ENCODE assay signal across 17 mouse cellular contexts in the genomic region with DNA sequence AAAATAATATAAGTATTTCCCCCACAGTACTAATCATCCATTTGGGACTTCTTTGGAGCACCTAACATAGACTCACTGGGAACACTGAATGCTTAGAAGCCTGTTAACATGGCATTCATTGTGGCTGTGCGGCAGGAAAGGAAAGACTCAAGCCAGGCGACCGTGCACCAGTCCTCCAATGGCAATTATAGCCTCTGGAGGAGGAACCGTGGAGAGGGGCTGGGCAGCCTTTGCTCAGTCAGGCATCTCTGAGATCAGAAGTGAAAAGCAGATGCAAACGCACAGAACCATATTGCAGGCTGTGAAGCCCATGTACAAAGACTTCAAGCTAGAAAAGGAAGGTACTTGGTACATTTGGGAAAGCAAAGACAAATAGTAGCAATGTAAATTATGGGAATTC. TPM values are rescaled to one million over a fixed set of nuclear protein-coding genes. Genes with fewer than 3 reads are reported as not detected.
A peak's percentile ranks its signal among the peaks of the same experiment; 100 is the strongest.
DNase-seq lines count a peak whose midpoint lies in the region; ATAC-seq and TF ChIP-seq lines count a peak whose summit lies in the region.
"Had no signal": no experiment of that assay in that cellular context is flagged by ENCODE, and none has a peak within 500 bp of the region (broad histone marks: within the 10 kb centered on the region; RNA-seq: fewer than 3 reads in every experiment).

No protein-coding gene starts in this region.

- no peak overlapping the region for H3K27ac ChIP-seq in hindbrain, embryonic 11.5 days (ENCODE audit: low read depth, low read length)
- no peak overlapping the region for H3K27ac ChIP-seq in hindbrain, embryonic 10.5 days
- no peak overlapping the region for H3K27ac ChIP-seq in midbrain, postnatal 0 days (ENCODE audit: low read depth, low read length)
- no peak overlapping the region for H3K27ac ChIP-seq in midbrain, embryonic 11.5 days (ENCODE audit: low read depth, low read length)
- H3K27ac ChIP-seq in forebrain, postnatal 0 days (ENCODE audit: low read depth, low read length) = no peak overlapping the region
- H3K27ac ChIP-seq: heart, embryonic 13.5 days; limb, embryonic 15.5 days; midbrain, embryonic 15.5 days; neural tube, embryonic 12.5 days had no signal

- no peak for TF ChIP-seq CTCF in midbrain, postnatal 0 days (IDR thresholded peaks at IDR 0.05)
- no peak for TF ChIP-seq CTCF in forebrain, postnatal 0 days (IDR thresholded peaks at IDR 0.05; ENCODE audit: low read depth)

- no peak overlapping the region for H3K4me3 ChIP-seq in hindbrain, embryonic 11.5 days (ENCODE audit: low read depth, low read length)
- H3K4me3 ChIP-seq in hindbrain, embryonic 10.5 days = no peak overlapping the region
- H3K4me3 ChIP-seq in midbrain, postnatal 0 days (ENCODE audit: low read depth, low read length) = no peak overlapping the region
- H3K4me3 ChIP-seq in midbrain, embryonic 11.5 days (ENCODE audit: low read depth, low read length) = no peak overlapping the region
- no peak overlapping the region for H3K4me3 ChIP-seq in forebrain, postnatal 0 days (ENCODE audit: low read depth, low read length)
- H3K4me3 ChIP-seq: heart, embryonic 13.5 days; limb, embryonic 15.5 days; midbrain, embryonic 15.5 days; neural tube, embryonic 12.5 days had no signal

- no peak for ATAC-seq in hindbrain, embryonic 11.5 days (ENCODE audit: low FRiP score)
- ATAC-seq in midbrain, postnatal 0 days (ENCODE audit: low FRiP score) = no peak
- ATAC-seq in midbrain, embryonic 11.5 days (ENCODE audit: low FRiP score) = no peak
- ATAC-seq in forebrain, postnatal 0 days = 0 out of 2 replicates have a peak, but pooled peaks have one; percentile 27
- no peak for ATAC-seq in monocyte, adult 5-6 weeks (replicated peaks; ENCODE audit: insufficient number of reproducible peaks, low FRiP score, low TSS enrichment, poor library complexity, severe bottlenecking)
- ATAC-seq: liver, postnatal 0 days; midbrain, embryonic 15.5 days had no signal

- no peaks in the 10 kb centered on the region for H3K9me3 ChIP-seq in hindbrain, embryonic 11.5 days (ENCODE audit: control insufficient read depth, low read length)
- H3K9me3 ChIP-seq in hindbrain, embryonic 10.5 days = no peaks in the 10 kb centered on the region
- H3K9me3 ChIP-seq in midbrain, postnatal 0 days (ENCODE audit: low read length) = no peaks in the 10 kb centered on the region
- no peaks in the 10 kb centered on the region; the same call in 1 of the 2 replicates for H3K9me3 ChIP-seq in midbrain, embryonic 11.5 days (ENCODE audit: control insufficient read depth, low read length)
- H3K9me3 ChIP-seq in forebrain, postnatal 0 days (ENCODE audit: low read length) = no peaks in the 10 kb centered on the region
- H3K9me3 ChIP-seq: heart, embryonic 13.5 days; limb, embryonic 15.5 days; midbrain, embryonic 15.5 days; neural tube, embryonic 12.5 days had no signal

- H3K4me1 ChIP-seq in hindbrain, embryonic 11.5 days (replicated peaks; ENCODE audit: control insufficient read depth, insufficient read depth, low read length) = 0 out of 2 replicates have a peak, but pooled peaks cover 2% of the 10 kb centered on the region
- H3K4me1 ChIP-seq in hindbrain, embryonic 10.5 days (replicated peaks) = peaks cover 27% of the 10 kb centered on the region
- peaks cover 5% of the 10 kb centered on the region; the same call in 1 of the 2 replicates for H3K4me1 ChIP-seq in midbrain, postnatal 0 days (ENCODE audit: insufficient read depth, low read length)
- no peaks in the 10 kb centered on the region for H3K4me1 ChIP-seq in midbrain, embryonic 11.5 days (ENCODE audit: control insufficient read depth, insufficient read depth, low read length)
- H3K4me1 ChIP-seq in forebrain, postnatal 0 days (ENCODE audit: insufficient read depth) = peaks cover 4% of the 10 kb centered on the region; the same call in 1 of the 2 replicates

- no peak overlapping the region for H3K4me2 ChIP-seq in hindbrain, embryonic 11.5 days (replicated peaks; ENCODE audit: low read depth, low read length)
- H3K4me2 ChIP-seq in midbrain, postnatal 0 days (ENCODE audit: low read depth, low read length, poor library complexity, severe bottlenecking) = no peak overlapping the region
- H3K4me2 ChIP-seq in midbrain, embryonic 11.5 days = no peak overlapping the region
- no peak overlapping the region for H3K4me2 ChIP-seq in forebrain, postnatal 0 days (ENCODE audit: low read depth)
- H3K4me2 ChIP-seq: heart, embryonic 13.5 days; limb, embryonic 15.5 days; midbrain, embryonic 15.5 days; neural tube, embryonic 12.5 days had no signal

- no peak overlapping the region for H3K9ac ChIP-seq in hindbrain, embryonic 11.5 days (ENCODE audit: low read depth, low read length)
- H3K9ac ChIP-seq in midbrain, postnatal 0 days (replicated peaks; ENCODE audit: low read length, poor library complexity, severe bottlenecking) = no peak overlapping the region
- H3K9ac ChIP-seq in midbrain, embryonic 11.5 days (ENCODE audit: low read length) = no peak overlapping the region
- no peak overlapping the region for H3K9ac ChIP-seq in forebrain, postnatal 0 days
- H3K9ac ChIP-seq: heart, embryonic 13.5 days; limb, embryonic 15.5 days; liver, postnatal 0 days; midbrain, embryonic 15.5 days; neural tube, embryonic 12.5 days had no signal

- no peaks in the 10 kb centered on the region for H3K27me3 ChIP-seq in hindbrain, embryonic 11.5 days (ENCODE audit: control insufficient read depth, insufficient read depth, low read length)
- no peaks in the 10 kb centered on the region for H3K27me3 ChIP-seq in hindbrain, embryonic 10.5 days (ENCODE audit: insufficient read depth, poor library complexity, severe bottlenecking)
- H3K27me3 ChIP-seq in midbrain, postnatal 0 days (ENCODE audit: insufficient read depth, low read length) = no peaks in the 10 kb centered on the region
- no peaks in the 10 kb centered on the region for H3K27me3 ChIP-seq in midbrain, embryonic 11.5 days (ENCODE audit: control insufficient read depth, insufficient read depth, low read length)
- H3K27me3 ChIP-seq in forebrain, postnatal 0 days (ENCODE audit: insufficient read depth, low read length) = no peaks in the 10 kb centered on the region
- H3K27me3 ChIP-seq: heart, embryonic 13.5 days; limb, embryonic 15.5 days; midbrain, embryonic 15.5 days; neural tube, embryonic 12.5 days had no signal

- 25% methylated on average over 5 of the region's 5 CpGs for WGBS in hindbrain, embryonic 11.5 days
- 19% methylated on average over 5 of the region's 5 CpGs for WGBS in hindbrain, embryonic 10.5 days
- 13% methylated on average over 5 of the region's 5 CpGs for WGBS in midbrain, postnatal 0 days
- 11% methylated on average over 5 of the region's 5 CpGs for WGBS in midbrain, embryonic 11.5 days
- WGBS in forebrain, postnatal 0 days = 5% methylated on average over 5 of the region's 5 CpGs

- no peaks in the 10 kb centered on the region for H3K36me3 ChIP-seq in hindbrain, embryonic 11.5 days (ENCODE audit: control insufficient read depth, insufficient read depth, low read length)
- no peaks in the 10 kb centered on the region for H3K36me3 ChIP-seq in hindbrain, embryonic 10.5 days
- H3K36me3 ChIP-seq in midbrain, postnatal 0 days (ENCODE audit: insufficient read depth, low read length) = no peaks in the 10 kb centered on the region
- no peaks in the 10 kb centered on the region for H3K36me3 ChIP-seq in midbrain, embryonic 11.5 days (ENCODE audit: control insufficient read depth, insufficient read depth, low read length)
- no peaks in the 10 kb centered on the region for H3K36me3 ChIP-seq in forebrain, postnatal 0 days (ENCODE audit: insufficient read depth)
- H3K36me3 ChIP-seq: heart, embryonic 13.5 days; limb, embryonic 15.5 days; midbrain, embryonic 15.5 days; neural tube, embryonic 12.5 days had no signal

- DNase-seq in hindbrain, embryonic 11.5 days (ENCODE audit: low spot score) = peak; percentile 21
- DNase-seq in hindbrain, embryonic 10.5 days (ENCODE audit: low spot score) = no peak
- DNase-seq in midbrain, postnatal 0 days (ENCODE audit: low spot score) = peak; percentile 41
- no peak for DNase-seq in midbrain, embryonic 11.5 days (ENCODE audit: low spot score, missing footprints)
- DNase-seq in forebrain, postnatal 0 days = no peak
- DNase-seq in c-Kit-positive CD71-positive TER-119-positive erythroid progenitor cells, embryonic 14.5 days (ENCODE audit: low spot score) = no peak
- DNase-seq: cerebellum, adult 18-20 months; kidney, adult 2 months; layer of hippocampus, adult 9-11 months; liver, postnatal 0 days; lung, postnatal 4 days; thymus, postnatal 14 days had no signal

RNA-seq across cellular contexts. Expression of a gene that starts 20.4 kb away (rescaled TPM):
- polyA plus RNA-seq in hindbrain, embryonic 11.5 days (2014; fragmentation: Nextera tagmentation; extraction: Ambion mirVana) = 76.6 and 82.7 TPM in 2 replicates
- polyA plus RNA-seq in hindbrain, embryonic 10.5 days (2016; fragmentation: Nextera tagmentation; extraction: Ambion mirVana) = 60.8 and 71.8 TPM in 2 replicates
- total RNA-seq in midbrain, postnatal 0 days (2014; rRNA removed) = 126 and 128 TPM in 2 replicates
- polyA plus RNA-seq in midbrain, postnatal 0 days (2015; fragmentation: Nextera tagmentation; extraction: Ambion mirVana) = 79.1 and 79.7 TPM in 2 replicates
- 64.5 and 66.9 TPM in 2 replicates for polyA plus RNA-seq in midbrain, embryonic 11.5 days (2014; fragmentation: Nextera tagmentation; extraction: Ambion mirVana)
- total RNA-seq in forebrain, postnatal 0 days (2014; rRNA removed) = 122 TPM in 2 replicates
- 68.0 and 79.3 TPM in 2 replicates for polyA plus RNA-seq in forebrain, postnatal 0 days (2015; fragmentation: Nextera tagmentation; extraction: Ambion mirVana)
- total RNA-seq in monocyte, adult 5-6 weeks (2017) = 179 to 332 TPM (median 268 TPM) in 3 replicates

Comparison
In these comparisons a context has a peak if more than half of its experiments do, and no peak if none do; other contexts are left out.
1. DNase-seq: peak in hindbrain, embryonic 11.5 days (single experiment) and midbrain, postnatal 0 days (single experiment); none in hindbrain, embryonic 10.5 days (single experiment), midbrain, embryonic 11.5 days (single experiment), forebrain, postnatal 0 days (single experiment) and c-Kit-positive CD71-positive TER-119-positive erythroid progenitor cells, embryonic 14.5 days (single experiment).